Mouse (Mus musculus) CH12F3 (cell line): Measurements from ENCODE around the gene Cyp2c29.
"Not testable (repeated sequence)": the region's sequence is repeated elsewhere in the genome, so short reads cannot be mapped to it uniquely, and the experiment has no call there.

Source experiments
- in situ Hi-C: fragments of 300-500 bp; cut with MboI; formaldehyde crosslinking; loops from 2 replicates; pipeline ENCODE4 v1.14.3; 2020; ENCODE audit warnings: low sequenced_read_pairs

Gene Cyp2c29

GRCm38 (mm10) chr19:39269105-39269504 is at the start of gene Cyp2c29:
Gene Cyp2c29, plus strand, starts transcription at chr19:39269405.
- in situ Hi-C loops = not testable (repeated sequence)

GRCm38 (mm10) chr19:39267036-39267435 is 2.2 kb upstream of the Cyp2c29 start:
- in situ Hi-C loops = not testable (repeated sequence)

- in situ Hi-C loops = no loop called here
These were observed 13.6 kb downstream of the Cyp2c29 start for GRCm38 (mm10) chr19:39282801-39283200.

GRCm38 (mm10) chr19:39285637-39286036 is 16.4 kb downstream of the Cyp2c29 start:
- in situ Hi-C loops = no loop called here

GRCm38 (mm10) chr19:39286825-39287224 is 17.6 kb downstream of the Cyp2c29 start:
- in situ Hi-C loops = no loop called here

GRCm38 (mm10) chr19:39288978-39289377 is 19.8 kb downstream of the Cyp2c29 start:
- in situ Hi-C loops = no loop called here
